Mouse (Mus musculus) layer of hippocampus, adult 9-11 months (tissue): ENCODE measurements at regions not wholly inside any gene's neighbourhood (a gene's known extent, or its start where the extent isn't known, plus 50 kb on each side); places are given as distances from the start of the nearest gene placed in this dataset.

Experiments used
- DNase-seq: peaks from one replicate; pipeline ENCODE4 v3.0.0; 2022

DNA sequence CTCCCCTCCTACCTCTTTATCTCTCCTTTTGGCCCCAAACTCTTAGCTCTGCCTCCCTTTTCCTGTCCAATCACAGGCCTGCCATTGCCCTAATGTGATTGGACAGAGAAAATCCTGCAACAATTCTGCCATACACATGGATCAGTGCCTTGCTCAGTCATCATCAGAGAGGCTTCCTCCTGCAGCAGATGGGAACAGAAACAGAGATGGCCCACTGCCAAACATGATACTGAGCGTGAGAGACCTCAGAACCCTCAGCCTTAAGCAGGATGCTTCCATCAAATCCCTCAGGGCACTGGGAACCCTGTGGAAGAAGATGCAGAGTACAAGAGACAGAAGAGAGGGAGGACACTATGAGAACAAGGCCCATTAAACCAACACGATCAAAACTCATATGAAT, 62.8 kb upstream of the Cacna2d3 start:
- no peak for DNase-seq

- DNase-seq: no peak
These were observed 64.8 kb upstream of the Cacna2d3 start for GRCm38 (mm10) chr14:29786431-29786830.

DNA sequence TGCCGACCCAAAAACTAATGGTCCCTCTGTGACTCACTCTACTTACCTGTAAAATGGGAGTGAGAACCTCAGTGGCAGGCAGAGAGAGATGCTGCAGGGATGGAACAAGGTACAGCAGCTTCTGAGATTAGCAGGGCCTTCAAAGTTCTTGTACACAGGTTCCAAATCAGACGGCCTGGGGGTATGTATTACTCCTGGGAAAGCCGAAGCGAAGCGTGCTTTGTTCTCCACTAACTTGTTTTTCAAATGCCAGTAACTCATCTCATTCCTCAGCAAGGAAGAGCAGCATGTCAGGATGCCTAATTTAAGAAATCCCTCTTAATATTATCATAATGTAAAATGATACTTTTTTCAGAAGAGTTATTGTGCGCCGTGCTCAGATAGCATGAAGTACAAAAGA, 66.1 kb upstream of the Cacna2d3 start:
- DNase-seq: no peak

DNA sequence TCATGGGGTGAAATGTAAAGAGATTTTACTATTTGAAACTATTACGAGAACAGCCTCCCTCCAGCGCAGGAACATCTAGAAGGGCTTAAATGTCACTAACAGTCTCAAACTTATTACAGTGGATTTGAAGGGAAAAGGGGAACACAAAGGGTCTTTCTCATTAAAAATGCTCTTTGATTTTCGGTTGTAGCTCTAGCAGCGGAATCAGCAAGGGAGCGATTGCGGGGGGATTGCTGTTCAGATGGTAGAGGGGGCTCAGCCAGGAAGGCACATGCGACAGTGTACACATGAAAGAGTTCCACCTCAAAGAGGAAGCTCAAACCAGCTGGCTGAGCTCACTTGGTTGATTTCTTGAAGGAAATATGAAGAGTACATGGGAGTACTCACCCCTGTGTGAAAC, 66.7 kb upstream of the Cacna2d3 start:
- DNase-seq: no peak

DNA sequence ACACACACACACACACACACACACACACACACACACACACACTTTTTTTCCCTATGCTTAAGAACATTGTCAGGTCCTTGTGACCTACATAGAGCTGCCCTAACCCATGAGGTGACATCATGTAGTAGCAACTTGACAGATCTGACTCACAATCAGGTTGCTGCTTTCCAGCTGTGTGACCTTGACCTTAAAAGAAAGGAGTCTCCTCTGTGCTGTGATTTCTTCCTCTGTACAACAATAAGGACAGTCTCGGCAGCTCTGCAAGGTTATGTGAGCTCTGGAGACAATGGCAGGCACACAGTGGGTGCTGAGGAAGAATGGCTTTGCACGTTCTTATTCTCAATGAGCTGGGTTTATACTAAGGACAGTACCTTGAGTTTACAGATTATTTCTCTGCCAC, 73.7 kb upstream of the Cacna2d3 start:
- no peak for DNase-seq

- DNase-seq: no peak
These were observed 74.7 kb upstream of the Cacna2d3 start for GRCm38 (mm10) chr14:29796396-29796795.

DNA sequence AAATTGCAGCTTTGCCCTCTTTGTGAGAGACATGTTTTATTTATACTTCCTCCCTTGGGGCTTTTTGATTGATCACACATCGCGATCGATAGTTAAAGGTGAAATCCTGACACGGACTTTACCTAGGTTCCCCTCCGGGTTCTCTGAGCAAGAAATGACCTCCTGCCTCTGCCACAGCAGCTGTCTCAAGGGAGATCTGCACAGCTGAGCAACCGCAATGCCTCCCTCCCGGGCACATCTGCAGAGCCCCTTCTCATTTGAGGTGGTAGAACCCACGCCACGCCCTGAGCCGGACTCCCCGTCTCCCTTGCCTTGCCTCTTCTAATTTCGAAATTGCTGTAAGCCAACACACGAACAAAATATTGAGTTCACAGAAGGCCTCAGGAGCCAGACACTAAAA, 78.2 kb upstream of the Cacna2d3 start:
- no peak for DNase-seq

GRCm38 (mm10) chr14:29805234-29805633, 83.6 kb upstream of the Cacna2d3 start:
- DNase-seq: no peak

DNA sequence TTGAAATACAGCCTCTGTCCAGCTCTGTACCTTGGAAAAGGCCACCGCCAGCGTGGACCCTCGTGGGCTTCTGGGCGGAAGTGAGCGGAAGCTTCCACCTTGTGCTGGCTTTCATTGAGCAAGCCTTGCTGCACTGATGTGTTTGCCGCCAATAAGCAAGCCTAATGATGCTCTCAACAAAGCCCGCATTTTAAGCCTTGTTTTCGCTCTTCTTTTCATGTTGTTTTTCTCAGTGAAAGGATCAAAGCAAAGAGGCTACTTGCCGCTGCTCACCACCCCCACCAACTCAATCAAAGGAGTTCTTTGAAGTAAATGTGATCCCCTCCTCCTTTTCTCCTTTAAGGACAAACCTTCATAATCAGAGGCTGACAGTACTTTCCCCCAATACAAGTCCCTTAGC, 86.2 kb upstream of the Cacna2d3 start:
- no peak for DNase-seq

DNA sequence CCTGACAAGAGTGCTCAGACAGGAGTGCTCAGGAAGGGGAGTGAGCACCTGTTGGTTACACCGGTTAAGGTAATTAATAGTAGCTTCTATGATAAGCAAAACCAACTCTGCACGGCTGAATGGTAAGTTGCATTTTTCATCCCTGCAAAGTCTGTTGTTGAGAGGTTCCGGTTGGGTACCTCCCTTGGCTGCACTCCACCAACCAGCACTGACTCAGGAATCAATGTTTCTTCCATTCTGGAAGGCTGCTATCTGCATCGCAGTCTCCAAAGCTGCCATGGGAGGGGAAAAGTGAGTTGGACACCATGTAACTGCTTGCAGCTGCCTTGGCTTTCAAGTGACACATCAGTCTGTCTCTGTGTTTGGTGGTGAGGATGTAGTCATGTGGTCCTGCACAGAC, 93.0 kb upstream of the Cacna2d3 start:
- peak; percentile 16 for DNase-seq

- DNase-seq: peak; percentile 2
These were observed 95.9 kb upstream of the Cacna2d3 start for GRCm38 (mm10) chr14:29817548-29817947.

DNA sequence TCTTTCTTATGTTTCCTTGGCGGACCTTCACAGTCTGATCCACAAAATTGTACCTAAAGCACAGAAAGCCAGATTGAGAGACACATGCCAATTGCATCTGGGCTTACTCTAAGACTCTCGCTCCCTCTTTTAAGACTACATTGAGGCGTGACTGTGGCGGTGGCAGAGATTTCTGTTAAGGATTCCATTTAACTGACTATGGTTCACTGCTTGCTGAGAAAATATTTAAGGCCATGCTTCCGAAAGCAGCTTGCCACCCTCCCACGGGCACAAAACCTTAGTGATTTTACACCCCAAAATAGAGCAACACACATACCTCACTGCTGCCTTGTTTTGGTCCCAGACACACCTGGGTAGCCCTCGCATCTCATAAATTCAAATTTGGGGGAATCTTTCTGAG, 96.6 kb upstream of the Cacna2d3 start:
- peak; percentile 35 for DNase-seq

DNA sequence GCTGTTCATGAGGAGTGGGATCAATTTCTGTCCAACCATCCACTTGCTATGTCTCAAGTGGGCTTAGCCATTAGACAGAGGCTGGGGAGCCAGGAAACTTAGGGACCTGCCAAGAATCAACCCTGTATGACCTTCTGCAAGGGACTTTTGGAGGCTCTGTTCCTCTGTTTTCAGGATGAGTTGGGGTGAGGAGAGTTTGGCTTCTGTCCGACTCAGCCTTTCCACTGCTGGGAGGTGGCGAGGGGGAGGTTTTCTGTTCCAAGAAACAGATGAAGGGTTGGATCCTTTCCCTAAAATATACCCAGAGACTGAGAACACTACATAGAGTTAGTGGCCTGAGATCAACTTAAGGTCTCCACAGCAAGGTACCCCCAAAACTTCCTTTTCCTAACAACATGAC, 97.1 kb upstream of the Cacna2d3 start:
- peak; percentile 3 for DNase-seq

- DNase-seq: no peak
These were observed 115.4 kb upstream of the Cacna2d3 start for GRCm38 (mm10) chr14:29837063-29837462.

GRCm38 (mm10) chr14:29839576-29839975, 117.9 kb upstream of the Cacna2d3 start:
- DNase-seq: no peak

DNA sequence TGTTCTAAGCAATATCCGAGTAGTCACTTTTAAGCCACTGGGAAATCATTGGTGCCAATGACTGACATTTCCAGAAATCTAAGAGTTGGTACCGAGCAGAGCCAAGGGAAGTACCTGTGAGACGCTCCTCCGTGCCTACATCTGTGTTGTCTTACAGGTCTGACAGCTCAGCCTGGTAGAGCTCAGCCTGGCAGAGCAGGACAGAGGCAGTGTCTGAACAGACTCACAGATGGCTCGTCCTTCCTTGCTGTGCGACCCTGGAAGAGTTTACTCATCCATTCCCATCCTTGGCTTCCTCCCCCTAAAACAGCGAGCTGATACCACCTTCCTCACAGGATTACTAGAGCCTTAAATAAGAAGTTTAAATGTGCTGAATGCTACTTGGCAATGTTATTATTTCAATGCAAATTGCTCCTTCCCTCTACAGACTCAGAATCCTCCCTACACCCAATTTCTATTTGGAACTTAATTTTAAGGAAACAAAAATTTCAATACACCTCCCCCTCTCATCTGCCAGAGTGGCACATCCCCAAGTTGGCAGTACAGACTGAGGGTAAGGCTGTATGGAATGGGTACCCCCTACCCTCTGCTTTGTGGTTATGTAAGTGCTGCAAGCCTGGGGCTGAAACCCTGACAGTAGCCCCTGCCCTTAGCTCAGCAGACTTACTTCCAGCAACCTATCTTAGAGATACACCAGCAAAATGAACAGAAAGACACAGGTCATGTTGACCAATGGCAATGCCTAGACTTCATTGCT, 119.9 kb upstream of the Cacna2d3 start:
- DNase-seq: peak; percentile 10

GRCm38 (mm10) chr14:29847661-29848060, 120.4 kb upstream of the Selenok start:
- DNase-seq: no peak

GRCm38 (mm10) chr14:29851286-29851685, 116.8 kb upstream of the Selenok start:
- no peak for DNase-seq

DNA sequence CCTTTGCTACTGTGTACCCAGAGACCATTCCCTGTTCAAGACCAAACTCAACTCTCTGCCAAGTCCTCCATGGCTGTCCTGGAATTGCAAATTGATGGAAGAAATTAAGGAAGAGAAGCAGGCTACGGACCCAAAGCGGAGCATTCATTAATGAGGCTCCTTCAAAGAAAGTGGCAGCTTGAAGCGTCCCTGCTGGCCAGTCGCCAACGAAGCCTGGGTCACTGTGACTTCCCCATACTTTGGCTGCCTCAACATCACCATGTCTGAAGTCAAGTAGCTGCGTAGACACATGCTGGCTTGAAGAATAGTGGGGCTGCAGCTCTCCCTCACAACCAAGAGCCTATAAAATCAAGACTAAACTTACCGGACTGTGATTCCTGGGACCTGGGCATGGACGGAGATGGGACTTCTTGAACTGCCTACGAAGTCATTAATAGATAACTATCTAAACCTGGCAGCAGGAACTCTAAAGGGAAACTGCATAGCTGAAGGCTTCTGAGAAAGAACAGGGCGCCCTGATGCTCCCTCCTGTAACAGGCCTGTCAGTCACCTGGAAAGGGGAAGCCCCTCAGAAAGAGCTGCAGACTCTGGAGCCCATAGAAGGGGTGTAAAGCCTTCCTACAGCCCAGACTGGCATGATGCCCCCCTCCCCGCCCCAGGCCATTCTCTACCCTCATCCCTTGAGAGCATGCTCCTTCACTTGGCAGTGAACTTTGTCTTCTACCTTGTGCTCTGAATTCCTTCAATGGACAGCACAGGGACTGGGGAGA, 116.0 kb upstream of the Selenok start:
- DNase-seq: no peak

GRCm38 (mm10) chr14:29862032-29862431, 106.1 kb upstream of the Selenok start:
- no peak for DNase-seq

GRCm38 (mm10) chr14:29866455-29867275, 101.4 kb upstream of the Selenok start:
- peak; percentile 19 for DNase-seq

GRCm38 (mm10) chr14:29867311-29867710, 100.8 kb upstream of the Selenok start:
- DNase-seq: no peak

DNA sequence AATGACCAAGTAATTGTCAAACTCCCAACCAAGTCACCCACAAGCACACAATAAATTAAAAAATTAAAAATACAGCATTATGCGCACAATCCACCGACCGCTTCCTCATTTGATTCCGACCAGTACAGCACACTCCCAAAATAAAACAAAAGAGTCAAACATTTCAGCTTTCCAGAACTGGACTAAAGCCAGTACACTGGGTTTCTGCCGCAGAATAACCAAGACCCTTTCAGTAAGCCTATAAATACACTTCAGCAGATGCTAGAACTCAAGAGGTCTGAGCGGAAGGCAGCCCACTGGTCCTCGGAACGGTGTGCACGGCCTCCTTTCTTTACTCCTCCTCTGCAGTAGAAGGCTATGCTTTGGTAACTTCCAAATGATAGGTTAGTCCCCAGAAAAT, 98.2 kb upstream of the Selenok start:
- no peak for DNase-seq

DNA sequence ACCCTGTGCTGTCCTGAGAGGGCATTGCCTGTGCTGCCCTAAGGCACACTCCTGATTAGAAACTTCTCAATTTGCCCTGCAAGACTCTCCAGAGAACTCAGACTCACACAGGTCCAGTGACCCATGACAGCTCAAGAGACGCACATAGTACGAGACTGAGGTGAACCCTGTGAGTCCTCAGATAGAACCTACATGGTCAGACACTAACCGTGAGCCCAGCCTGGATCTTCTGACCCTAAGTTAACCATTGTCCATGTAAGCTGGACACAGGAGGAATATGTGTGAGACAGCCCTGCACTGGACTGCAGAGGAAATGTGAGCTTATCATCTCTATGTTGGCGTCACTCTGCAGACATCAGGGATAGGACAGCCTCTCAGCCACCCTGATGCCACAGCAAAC, 91.4 kb upstream of the Selenok start:
- DNase-seq: no peak
